Mouse (Mus musculus): ENCODE data around the gene Nagk.
"Not testable (repeated sequence)": the region's sequence is repeated elsewhere in the genome, so short reads cannot be mapped to it uniquely, and the experiment has no call there.

Nagk gene

GRCm38 (mm10) chr6:83794760-83795296 is at the start of gene Nagk:
Nagk (plus strand) TSS chr6:83794982.
- DNase-seq (ENCODE audit: low read depth, low spot score) = peak; percentile 87

GRCm38 (mm10) chr6:83745466-83745865 is 49.3 kb upstream of the Nagk start:
- no peak for DNase-seq (ENCODE audit: low read depth, low spot score)

GRCm38 (mm10) chr6:83749286-83749685 is 45.5 kb upstream of the Nagk start:
- no peak for DNase-seq (ENCODE audit: low read depth, low spot score)

DNA sequence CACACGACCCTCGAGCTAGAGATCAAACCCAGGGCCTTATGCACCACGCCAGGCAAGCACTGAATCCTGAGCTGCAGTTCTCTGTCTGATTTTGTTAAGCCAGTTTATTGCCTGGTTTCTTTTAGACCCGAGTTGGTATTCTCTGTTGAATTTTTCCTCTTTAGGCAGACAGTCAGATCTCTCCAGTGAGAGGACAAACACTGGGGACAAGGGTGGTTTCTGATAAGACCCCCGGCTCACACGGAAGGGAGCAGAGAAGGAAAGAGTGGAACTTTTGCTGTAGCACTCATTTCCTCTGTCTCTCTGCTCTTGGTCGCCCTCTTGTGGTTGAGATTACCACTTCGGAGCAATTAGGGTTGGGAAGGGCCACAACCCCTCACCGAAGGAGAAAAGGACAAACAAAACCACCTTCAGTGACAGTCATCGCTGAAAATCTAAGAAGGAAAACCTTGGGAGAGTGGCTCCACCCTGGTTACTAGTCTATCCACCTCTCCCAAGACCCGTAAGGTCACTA is 44.6 kb upstream of the Nagk start:
- no peak for DNase-seq (ENCODE audit: low read depth, low spot score)

DNA sequence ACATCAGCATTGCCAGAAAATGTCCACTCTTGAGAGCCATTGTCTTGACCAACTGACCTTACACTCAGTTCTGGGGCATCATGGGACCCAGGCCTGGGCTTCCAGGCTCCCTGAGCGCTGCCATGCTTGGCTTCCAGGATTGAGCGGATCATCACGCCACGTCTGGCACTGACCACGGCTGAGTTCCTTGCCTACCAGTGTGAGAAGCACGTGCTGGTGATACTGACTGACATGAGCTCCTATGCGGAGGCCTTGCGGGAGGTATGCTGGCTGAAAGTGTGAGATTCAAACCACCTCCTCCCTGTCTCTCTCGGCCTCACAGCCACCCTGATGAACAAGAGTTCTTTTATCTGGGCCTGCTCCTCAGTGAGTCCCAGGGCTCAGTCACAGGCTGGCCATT is 38.7 kb upstream of the Nagk start:
- no peak for DNase-seq (ENCODE audit: low read depth, low spot score)

DNA sequence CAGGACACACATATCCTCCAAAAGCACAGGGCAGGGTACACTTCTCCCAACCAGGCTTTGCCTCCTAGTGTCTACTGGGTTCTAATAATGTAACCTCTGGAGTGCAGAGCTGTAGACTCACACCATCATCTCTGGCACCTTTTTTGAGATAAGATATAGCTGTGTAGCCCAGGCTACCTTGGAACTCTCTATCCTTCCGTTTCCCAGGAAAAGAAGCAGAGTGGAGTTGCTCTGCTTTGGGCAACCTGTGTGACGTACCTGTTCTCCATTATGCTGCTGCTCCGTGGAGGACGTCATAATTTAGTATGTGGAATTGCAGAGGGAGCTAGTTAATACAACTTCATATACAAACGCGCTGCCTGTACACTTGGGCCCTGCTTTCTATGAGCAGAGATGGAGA is 32.4 kb upstream of the Nagk start, which contains the start of gene Ankrd53:
TSS of gene Ankrd53 (plus strand) at position 301 of the 400 bp plus-strand sequence.
- DNase-seq (ENCODE audit: low read depth, low spot score) = no peak

- DNase-seq (ENCODE audit: low read depth, low spot score) = no peak
These were observed 31.8 kb upstream of the Nagk start for GRCm38 (mm10) chr6:83762880-83763431.

DNA sequence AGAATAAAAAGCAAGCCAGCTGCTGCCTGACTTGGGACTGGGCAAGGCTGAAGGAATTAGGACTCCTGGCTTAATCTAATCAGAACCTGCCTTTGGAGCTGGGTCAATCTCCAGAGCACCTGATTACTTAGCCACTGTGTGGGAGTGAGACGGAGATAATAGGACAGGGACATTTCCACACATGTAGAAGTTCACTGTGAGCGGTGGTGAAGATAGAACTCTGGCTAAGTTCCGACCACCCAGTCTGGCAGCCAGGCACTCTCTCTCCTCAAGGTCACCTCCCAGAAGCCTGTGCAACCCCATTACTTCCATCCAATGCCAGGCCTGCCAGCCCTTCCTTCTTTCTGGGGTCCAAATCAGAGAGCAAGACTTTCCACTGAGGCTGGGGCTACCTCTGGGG is 27.8 kb upstream of the Nagk start:
- DNase-seq (ENCODE audit: low read depth, low spot score) = no peak

- no peak for DNase-seq (ENCODE audit: low read depth, low spot score)
These were observed 26.3 kb upstream of the Nagk start for GRCm38 (mm10) chr6:83768485-83768884.

- DNase-seq (ENCODE audit: low read depth, low spot score) = no peak
These were observed 20.7 kb upstream of the Nagk start for GRCm38 (mm10) chr6:83774126-83774525.

- DNase-seq (ENCODE audit: low read depth, low spot score) = no peak
These were observed 19.8 kb upstream of the Nagk start for GRCm38 (mm10) chr6:83774781-83775563.

DNA sequence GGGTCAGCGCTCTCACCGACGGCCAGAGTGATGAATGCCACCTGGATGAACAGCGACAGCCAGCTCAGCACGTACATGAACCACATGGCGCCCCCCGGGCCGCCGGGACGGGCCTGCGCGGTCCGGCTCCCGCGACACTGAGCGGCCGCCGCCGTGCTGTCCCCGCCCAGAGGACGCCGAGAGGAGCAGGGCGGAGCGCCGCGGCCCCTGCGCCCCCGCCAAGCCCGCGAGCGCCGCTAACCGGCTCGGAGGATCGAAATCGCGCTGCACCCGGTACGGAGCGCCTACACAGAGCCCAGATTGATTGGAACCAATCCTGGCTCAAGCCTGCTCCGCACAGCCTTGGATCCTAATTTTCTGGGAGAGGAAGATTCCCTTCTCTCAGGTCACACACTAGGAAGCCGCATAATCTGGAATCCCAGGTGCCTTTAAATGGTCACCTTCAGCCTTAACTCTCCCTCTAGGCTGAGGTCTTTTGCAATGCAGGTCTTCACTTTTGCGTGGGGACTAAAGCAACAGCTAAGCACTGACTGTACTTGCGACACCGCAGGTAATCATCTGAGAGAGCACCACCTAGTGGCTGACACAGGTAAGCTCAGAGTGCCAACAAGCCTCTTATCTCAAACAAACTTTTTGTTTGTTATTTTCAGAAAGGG is 19.0 kb upstream of the Nagk start, which contains the start of gene Tex261:
TSS of gene Tex261 (minus strand) at position 176 of the 656 bp plus-strand sequence.
- DNase-seq (ENCODE audit: low read depth, low spot score) = peak; percentile 81

DNA sequence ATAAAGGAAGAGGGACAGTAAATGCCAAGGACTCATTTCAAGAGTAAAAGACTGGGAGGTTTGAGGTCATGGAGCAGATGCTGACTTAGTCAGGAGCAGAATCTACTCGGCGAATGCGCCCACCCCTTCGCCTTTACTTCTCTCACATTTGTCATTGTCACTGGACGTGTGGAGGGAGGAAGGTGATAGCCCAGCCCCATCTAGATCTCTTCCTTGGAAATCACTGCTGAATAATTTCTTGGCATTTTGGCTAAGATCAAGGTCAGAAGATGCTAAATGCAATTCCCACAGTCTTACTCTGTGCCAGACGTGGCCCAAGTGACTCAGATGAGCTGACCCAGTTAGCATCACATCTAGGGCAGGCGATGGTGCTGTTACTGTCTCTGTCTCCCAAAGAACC is 16.5 kb upstream of the Nagk start:
- no peak for DNase-seq (ENCODE audit: low read depth, low spot score)

- DNase-seq (ENCODE audit: low read depth, low spot score) = no peak
These were observed 15.8 kb upstream of the Nagk start for GRCm38 (mm10) chr6:83779026-83779425.

GRCm38 (mm10) chr6:83786426-83786825 is 8.4 kb upstream of the Nagk start:
- no peak for DNase-seq (ENCODE audit: low read depth, low spot score)

GRCm38 (mm10) chr6:83788554-83788953 is 6.2 kb upstream of the Nagk start:
- DNase-seq (ENCODE audit: low read depth, low spot score) = no peak

DNA sequence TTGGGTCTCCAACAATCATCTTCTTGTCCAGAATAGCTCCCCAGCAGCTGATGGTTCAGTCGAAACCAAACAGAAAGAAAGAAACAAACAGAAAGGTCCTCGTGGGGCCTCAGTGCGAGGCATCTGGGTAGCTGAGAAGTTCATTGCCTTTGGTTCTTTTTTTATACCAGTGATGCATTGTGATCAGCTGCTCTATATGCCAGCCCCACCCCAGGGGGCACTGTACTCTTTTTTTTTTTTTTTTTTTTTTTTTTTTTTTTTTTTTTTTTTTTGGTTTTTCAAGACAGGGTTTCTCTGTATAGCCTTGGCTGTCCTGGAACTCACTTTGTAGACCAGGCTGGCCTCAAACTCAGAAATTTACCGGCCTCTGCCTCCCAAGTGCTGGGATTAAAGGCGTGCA is 4.2 kb upstream of the Nagk start:
- DNase-seq (ENCODE audit: low read depth, low spot score) = not testable (repeated sequence)

DNA sequence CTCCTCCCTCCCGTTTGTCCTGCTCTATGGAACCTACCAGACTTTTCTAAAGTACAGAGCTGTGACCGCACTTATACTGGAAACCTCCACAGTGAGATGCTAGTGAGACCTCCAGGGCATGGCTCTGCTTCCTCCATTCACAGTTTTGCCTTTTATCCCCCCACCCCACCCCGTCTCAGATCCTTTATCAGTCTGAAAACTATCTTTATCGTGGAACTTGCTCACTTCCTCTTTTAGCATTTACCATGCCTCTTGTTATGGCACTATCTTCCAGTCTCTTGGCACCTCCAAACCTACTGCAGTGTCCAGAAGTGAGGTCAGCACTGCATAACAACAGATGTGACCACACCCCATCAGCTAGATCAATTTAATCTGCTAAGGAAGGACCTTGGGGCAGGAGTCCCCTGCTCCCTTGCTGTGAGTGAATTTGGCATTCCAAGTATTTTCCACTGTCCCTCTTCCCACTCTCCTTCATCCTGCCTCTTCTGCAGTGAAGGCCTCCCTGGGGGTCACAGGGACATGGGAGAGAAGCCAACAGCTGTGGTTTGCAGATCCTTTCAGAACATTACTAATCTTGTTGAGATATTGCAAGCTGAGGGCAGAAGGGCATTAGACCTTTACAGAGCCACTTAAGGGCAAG is 3.4 kb upstream of the Nagk start:
- no peak for DNase-seq (ENCODE audit: low read depth, low spot score)

- DNase-seq (ENCODE audit: low read depth, low spot score) = peak; percentile 43
These were observed 714 bp downstream of the Nagk start for GRCm38 (mm10) chr6:83795492-83795900.

- no peak for DNase-seq (ENCODE audit: low read depth, low spot score)
These were observed 1.9 kb downstream of the Nagk start for GRCm38 (mm10) chr6:83796686-83797085.

- no peak for DNase-seq (ENCODE audit: low read depth, low spot score)
These were observed 7.3 kb downstream of the Nagk start for GRCm38 (mm10) chr6:83802033-83802432.

GRCm38 (mm10) chr6:83802846-83803245 is 8.1 kb downstream of the Nagk start:
- DNase-seq (ENCODE audit: low read depth, low spot score) = no peak
